Mouse (Mus musculus): ENCODE data around the gene Rbm28. TPM values are rescaled to one million over a fixed set of nuclear protein-coding genes. Genes with fewer than 3 reads are reported as not detected.

Rbm28 gene
- polyA plus RNA-seq (2015; fragmentation: Nextera tagmentation; extraction: Ambion mirVana), result 6.6 and 8.2 TPM in 2 replicates

DNA sequence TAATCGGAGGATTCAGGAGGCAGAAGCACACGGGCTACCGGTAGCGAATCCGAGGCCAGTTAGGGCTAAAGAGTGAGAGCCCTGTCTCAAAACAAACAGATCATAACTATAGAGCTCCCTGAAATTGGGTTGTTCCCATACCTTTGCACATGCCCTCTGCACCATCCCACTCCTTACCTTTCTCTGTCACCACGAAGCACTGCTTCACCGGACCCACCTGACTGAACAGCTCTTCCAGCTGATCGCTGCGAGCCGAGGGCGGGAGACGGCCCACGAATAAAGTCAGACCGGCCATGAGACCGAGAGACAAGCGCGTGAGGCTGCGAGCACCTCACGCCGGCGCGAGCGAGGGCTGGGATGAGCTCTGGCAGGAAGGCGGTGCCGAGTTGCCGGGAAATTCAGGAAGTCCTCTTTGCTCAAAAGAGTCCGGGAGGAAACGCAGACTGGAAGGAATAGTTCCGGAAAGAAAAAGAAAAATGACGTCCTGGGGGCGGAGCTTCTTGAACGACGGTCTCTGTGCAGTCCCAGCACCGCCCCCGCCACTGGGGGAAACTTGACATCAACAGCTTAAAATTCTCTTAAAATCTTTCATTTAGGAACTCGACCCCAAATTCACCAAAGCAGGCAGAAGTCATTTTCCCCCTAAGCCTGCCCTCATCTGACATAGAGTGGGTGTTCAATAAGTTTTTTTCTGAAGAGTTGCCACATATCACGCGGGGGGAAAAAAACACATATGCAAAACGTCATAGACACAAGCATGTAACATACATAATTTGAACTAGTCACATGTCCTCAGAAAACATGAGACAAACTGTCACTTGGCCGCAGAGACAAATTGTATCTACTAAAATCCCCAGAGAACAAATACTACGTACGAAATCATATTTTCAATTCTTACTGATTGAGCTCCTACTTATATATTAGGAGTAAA lies at the start of gene Rbm28:
TSS of gene Rbm28 (minus strand) at position 693 of the 931 bp plus-strand sequence.
- peak within 1 kb of the TSS; percentile 75 for H3K4me3 ChIP-seq (ENCODE audit: low read depth, low read length)
- 7% methylated on average over 42 of the region's 42 CpGs for WGBS (ENCODE audit: insufficient replicate concordance)
- no peak within 1 kb of the TSS; the same call in 1 of the 2 replicates for H3K27ac ChIP-seq (ENCODE audit: low read depth)

DNA sequence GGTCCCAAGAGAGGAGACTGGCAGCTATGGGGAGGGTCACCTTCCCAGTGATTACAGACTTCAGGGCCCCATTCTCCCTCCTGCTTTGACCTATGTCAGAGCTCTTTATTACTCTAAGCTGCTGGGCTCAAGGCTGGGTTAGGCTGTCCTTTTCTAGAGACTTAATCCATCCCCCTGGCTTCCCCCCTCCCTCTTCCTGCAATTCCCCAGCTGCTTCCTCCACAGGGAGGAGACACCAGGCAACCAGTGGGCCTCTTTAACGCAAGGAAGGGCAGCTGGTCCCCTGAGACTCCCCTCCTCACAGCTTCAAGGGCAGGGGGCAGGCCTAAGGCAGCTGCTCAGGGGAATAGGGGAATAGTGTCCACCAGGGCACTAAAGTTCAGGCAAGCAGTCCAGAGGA lies 49.4 kb upstream of the Rbm28 start:
- Histone ChIP-seq H3K4me1 (ENCODE audit: insufficient read depth) (peaks cover 26% of the 10 kb centered on the region), H3K9ac (replicated peaks) (no peak overlapping the region; the same call in 1 of the 2 replicates), H3K27ac (ENCODE audit: low read depth) (no peak overlapping the region), H3K9me3 (ENCODE audit: low read length) (no peaks in the 10 kb centered on the region), H3K27me3 (ENCODE audit: insufficient read depth, low read length) (0 out of 2 replicates have a peak, but pooled peaks cover 7% of the 10 kb centered on the region), H3K4me2 (ENCODE audit: low read depth, low read length) (no peak overlapping the region), H3K36me3 (replicated peaks; ENCODE audit: insufficient read depth, low read length) (no peaks in the 10 kb centered on the region), H3K4me3 (ENCODE audit: low read depth, low read length) (no peak overlapping the region)
- DNase-seq (peak; percentile 44), ATAC-seq (no peak)
- no peak for TF ChIP-seq CTCF (IDR thresholded peaks at IDR 0.05; ENCODE audit: low read depth)
- TF ChIP-seq EP300 (IDR thresholded peaks at IDR 0.05; ENCODE audit: low read depth), result no peak
- 16% methylated on average over 1 of the region's 1 CpGs for WGBS (ENCODE audit: insufficient replicate concordance)

More for the DNA sequence above, at the start of gene Rbm28:
- Histone ChIP-seq H3K4me2 (ENCODE audit: low read depth, low read length) (peak within 1 kb of the TSS; percentile 85), H3K27me3 (ENCODE audit: insufficient read depth, low read length) (peaks cover 26% of the 10 kb centered on the region), H3K9ac (replicated peaks) (peak within 1 kb of the TSS; percentile 73), H3K36me3 (replicated peaks; ENCODE audit: insufficient read depth, low read length) (peaks cover 5% of the 10 kb centered on the region; the same call in 1 of the 2 replicates), H3K4me1 (ENCODE audit: insufficient read depth) (peaks cover 10% of the 10 kb centered on the region), H3K9me3 (ENCODE audit: low read length) (no peaks in the 10 kb centered on the region)
- DNase-seq (peak; percentile 85), ATAC-seq (peak; percentile 89)
- TF ChIP-seq EP300 (IDR thresholded peaks at IDR 0.05; ENCODE audit: low read depth) (no peak), CTCF (IDR thresholded peaks at IDR 0.05; ENCODE audit: low read depth) (no peak)

DNA sequence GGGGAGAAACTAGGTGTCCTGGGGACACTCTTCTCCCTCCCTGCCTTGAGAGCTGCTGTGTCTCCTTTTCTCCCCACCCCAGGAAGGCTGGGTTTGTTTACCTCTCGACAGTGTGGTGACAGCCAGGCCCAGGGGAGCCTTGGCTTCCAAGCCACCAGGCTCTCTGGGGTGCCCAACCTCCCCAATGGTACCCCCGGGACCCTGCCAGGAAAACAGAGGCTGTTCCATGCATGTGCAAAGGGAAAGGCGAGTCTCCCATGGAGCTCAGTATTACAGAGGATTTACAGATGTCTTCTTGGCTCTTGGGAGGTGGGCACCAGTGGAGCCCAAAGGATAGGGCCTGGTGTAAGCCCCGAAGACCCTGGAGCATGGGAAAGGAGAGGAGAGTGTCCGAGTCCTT lies 48.6 kb upstream of the Rbm28 start:
- ATAC-seq, result no peak
- H3K27me3 ChIP-seq (ENCODE audit: insufficient read depth, low read length), result 0 out of 2 replicates have a peak, but pooled peaks cover 7% of the 10 kb centered on the region
- DNase-seq, result no peak
- H3K4me2 ChIP-seq (ENCODE audit: low read depth, low read length), result no peak overlapping the region
- H3K36me3 ChIP-seq (replicated peaks; ENCODE audit: insufficient read depth, low read length), result no peaks in the 10 kb centered on the region
- H3K9me3 ChIP-seq (ENCODE audit: low read length), result no peaks in the 10 kb centered on the region
- TF ChIP-seq CTCF (IDR thresholded peaks at IDR 0.05; ENCODE audit: low read depth) (no peak), EP300 (IDR thresholded peaks at IDR 0.05; ENCODE audit: low read depth) (no peak)
- 62% methylated on average over 5 of the region's 5 CpGs for WGBS (ENCODE audit: insufficient replicate concordance)
- H3K27ac ChIP-seq (ENCODE audit: low read depth), result no peak overlapping the region
- no peak overlapping the region for H3K4me3 ChIP-seq (ENCODE audit: low read depth, low read length)
- H3K4me1 ChIP-seq (ENCODE audit: insufficient read depth), result peaks cover 26% of the 10 kb centered on the region
- no peak overlapping the region for H3K9ac ChIP-seq (replicated peaks)

DNA sequence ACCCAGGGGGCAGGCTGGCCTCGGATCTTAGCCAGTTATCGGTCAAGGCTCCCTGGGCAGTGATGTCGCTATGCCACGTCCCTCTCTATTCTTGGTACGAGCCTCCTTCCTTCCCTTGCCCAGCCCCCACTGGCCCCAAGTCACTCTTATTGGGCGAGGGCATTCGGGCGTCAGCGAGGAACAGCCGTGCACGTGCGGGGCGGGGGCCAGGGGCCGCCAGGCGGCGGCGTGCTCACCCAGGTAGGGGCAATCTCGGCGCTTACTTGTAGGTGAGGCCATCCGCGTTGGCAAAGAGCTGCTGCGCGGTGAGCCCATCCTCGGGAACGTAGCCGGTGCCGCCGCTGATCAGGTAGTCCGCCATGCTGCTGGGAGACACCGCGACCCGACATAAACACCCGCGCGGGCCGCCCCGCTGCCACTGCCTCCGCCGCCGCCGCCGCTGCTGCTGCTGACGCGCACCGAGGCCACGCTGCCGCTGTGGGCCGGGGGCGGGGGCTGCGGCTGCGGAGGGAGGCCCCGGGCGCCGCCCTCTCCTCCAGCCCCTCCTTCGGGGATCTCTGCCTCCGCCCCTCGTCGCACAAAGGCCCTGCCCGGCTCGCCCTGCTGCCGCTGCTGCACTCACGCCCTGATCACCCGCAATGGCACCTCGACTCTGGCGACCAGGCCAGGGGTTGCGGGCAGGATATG lies 47.1 kb upstream of the Rbm28 start:
- TF ChIP-seq CTCF (IDR thresholded peaks at IDR 0.05; ENCODE audit: low read depth) (peak; percentile 21; the same call in 1 of the 2 replicates), EP300 (IDR thresholded peaks at IDR 0.05; ENCODE audit: low read depth) (no peak)
- Histone ChIP-seq H3K9me3 (ENCODE audit: low read length) (no peaks in the 10 kb centered on the region), H3K4me1 (ENCODE audit: insufficient read depth) (peaks cover 26% of the 10 kb centered on the region), H3K4me2 (ENCODE audit: low read depth, low read length) (peak overlapping the region; percentile 81), H3K27ac (ENCODE audit: low read depth) (peak overlapping the region; percentile 55), H3K36me3 (replicated peaks; ENCODE audit: insufficient read depth, low read length) (no peaks in the 10 kb centered on the region), H3K27me3 (ENCODE audit: insufficient read depth, low read length) (0 out of 2 replicates have a peak, but pooled peaks cover 7% of the 10 kb centered on the region), H3K9ac (replicated peaks) (peak overlapping the region; percentile 45), H3K4me3 (ENCODE audit: low read depth, low read length) (peak overlapping the region; percentile 59)
- DNase-seq (peak; percentile 81), ATAC-seq (peak; percentile 79)
- WGBS (ENCODE audit: insufficient replicate concordance), result 4% methylated on average over 55 of the region's 66 CpGs

DNA sequence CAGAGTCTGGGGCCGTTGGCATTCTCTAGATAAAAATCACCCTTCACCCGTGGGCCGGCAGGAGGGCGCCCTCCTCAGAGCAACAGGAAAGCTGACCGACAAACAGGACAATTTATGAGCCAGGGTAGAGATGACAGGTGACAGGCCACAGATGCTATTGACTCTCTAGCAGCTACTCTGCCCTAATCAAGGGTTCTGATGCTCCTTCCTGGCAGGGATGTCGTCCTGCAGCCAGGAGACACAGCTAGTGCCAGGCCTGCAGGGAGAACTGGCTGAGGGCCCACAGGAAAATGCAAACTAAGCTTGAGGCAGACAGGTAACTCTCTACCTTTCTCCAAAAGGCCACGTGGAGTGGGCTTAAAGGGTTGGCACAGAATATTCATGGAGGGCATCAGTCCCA lies 46.3 kb upstream of the Rbm28 start:
- Histone ChIP-seq H3K27ac (ENCODE audit: low read depth) (no peak overlapping the region), H3K4me2 (ENCODE audit: low read depth, low read length) (peak overlapping the region; percentile 81), H3K4me1 (ENCODE audit: insufficient read depth) (peaks cover 23% of the 10 kb centered on the region), H3K4me3 (ENCODE audit: low read depth, low read length) (peak overlapping the region; percentile 59), H3K9me3 (ENCODE audit: low read length) (no peaks in the 10 kb centered on the region), H3K9ac (replicated peaks) (peak overlapping the region; percentile 45), H3K27me3 (ENCODE audit: insufficient read depth, low read length) (0 out of 2 replicates have a peak, but pooled peaks cover 7% of the 10 kb centered on the region), H3K36me3 (replicated peaks; ENCODE audit: insufficient read depth, low read length) (peaks cover 5% of the 10 kb centered on the region; the same call in 1 of the 2 replicates)
- WGBS (ENCODE audit: insufficient replicate concordance), result 17% methylated on average over 7 of the region's 7 CpGs
- ATAC-seq, result no peak
- DNase-seq, result no peak
- no peak for TF ChIP-seq EP300 (IDR thresholded peaks at IDR 0.05; ENCODE audit: low read depth)
- no peak for TF ChIP-seq CTCF (IDR thresholded peaks at IDR 0.05; ENCODE audit: low read depth)

Data from liver, postnatal 0 days (tissue).